24 mouse cellular contexts compared by ENCODE assay signal in the genomic region with DNA sequence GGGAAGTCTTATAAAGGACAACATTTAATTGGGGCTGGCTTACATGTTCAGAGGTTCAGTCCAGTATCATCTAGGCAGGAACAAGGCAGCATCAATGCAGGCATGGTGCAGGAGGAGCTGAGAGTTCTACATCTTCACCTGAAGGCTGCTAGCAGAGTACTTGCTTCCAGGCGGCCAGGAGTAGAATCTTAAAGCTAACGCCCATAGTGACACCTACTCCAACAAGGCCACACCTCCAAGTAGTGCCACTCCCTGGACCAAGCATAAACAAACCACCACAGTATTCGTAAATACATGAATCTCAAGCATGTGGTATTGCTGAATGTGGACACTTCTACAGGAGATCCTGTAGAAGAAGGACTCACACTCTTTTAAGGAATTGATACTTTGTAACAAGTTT.
"Had no signal": no experiment of that assay in that cellular context is flagged by ENCODE, and none has a peak within 500 bp of the region (broad histone marks: within the 10 kb centered on the region; RNA-seq: fewer than 3 reads in every experiment).

No protein-coding gene starts in this region.

- H3K27ac ChIP-seq: embryonic facial prominence, embryonic 10.5 days; embryonic facial prominence, embryonic 12.5 days; embryonic facial prominence, embryonic 13.5 days; embryonic facial prominence, embryonic 15.5 days; forebrain, embryonic 10.5 days; forebrain, embryonic 12.5 days; forebrain, embryonic 13.5 days; forebrain, embryonic 15.5 days; gastrocnemius, adult 2 months; heart, adult 2 months; heart, embryonic 10.5 days had no signal

- H3K4me1 ChIP-seq: embryonic facial prominence, embryonic 12.5 days; forebrain, embryonic 12.5 days; forebrain, embryonic 13.5 days; forebrain, embryonic 15.5 days had no signal

- H3K36me3 ChIP-seq: embryonic facial prominence, embryonic 12.5 days; embryonic facial prominence, embryonic 13.5 days; embryonic facial prominence, embryonic 15.5 days; forebrain, embryonic 10.5 days; forebrain, embryonic 12.5 days; forebrain, embryonic 15.5 days; heart, embryonic 10.5 days had no signal

- DNase-seq: cerebellum, adult 9-10 months; cerebellum, adult 9-11 months; cerebellum, postnatal 10 days; cerebellum, postnatal 14 days; cerebellum, postnatal 25 days; cerebellum, postnatal 36 days; embryo, embryonic 11 days; forebrain, postnatal 0 days; gastrocnemius, adult 2 months; gastrocnemius, postnatal 10 days; gastrocnemius, postnatal 14 days; gastrocnemius, postnatal 25 days; gastrocnemius, postnatal 36 days; heart, adult 2 months had no signal

- H3K4me3 ChIP-seq: embryonic facial prominence, embryonic 10.5 days; embryonic facial prominence, embryonic 12.5 days; embryonic facial prominence, embryonic 13.5 days; embryonic facial prominence, embryonic 15.5 days; erythroblast, embryonic 14.5 days; forebrain, embryonic 10.5 days; forebrain, embryonic 12.5 days; forebrain, embryonic 13.5 days; forebrain, embryonic 15.5 days; gastrocnemius, adult 2 months; heart, adult 2 months; heart, embryonic 10.5 days had no signal

- H3K27me3 ChIP-seq: embryonic facial prominence, embryonic 12.5 days; embryonic facial prominence, embryonic 13.5 days; embryonic facial prominence, embryonic 15.5 days; forebrain, embryonic 12.5 days; forebrain, embryonic 13.5 days; forebrain, embryonic 15.5 days had no signal
